Mouse (Mus musculus): ENCODE results near the gene Sgcd.

Sgcd gene

GRCm38 (mm10) chr11:47139867-47140266 is 848.9 kb downstream of the Sgcd start:
- DNase-seq (ENCODE audit: low spot score in 2 of 2): no peak

DNA sequence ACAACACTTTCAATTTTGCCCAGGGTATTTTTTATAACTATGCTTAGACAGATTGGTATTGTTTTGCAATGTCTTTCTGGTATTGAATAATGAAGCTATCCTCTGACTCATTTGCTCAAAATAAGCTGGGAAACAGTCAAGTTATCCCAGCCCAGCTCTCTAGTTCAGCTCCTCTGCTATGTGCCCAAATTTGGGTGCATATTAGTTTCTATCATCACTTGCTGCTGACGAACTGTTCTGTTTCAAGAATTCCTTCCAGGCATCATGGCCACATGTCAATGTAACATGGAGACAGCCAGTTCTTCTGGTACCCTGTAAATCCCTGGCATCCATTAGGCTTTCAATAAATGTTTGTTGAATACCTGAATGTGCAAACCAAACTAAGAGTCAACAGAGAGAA is 849.5 kb downstream of the Sgcd start:
- DNase-seq (ENCODE audit: low spot score in 2 of 2): no peak

- DNase-seq (ENCODE audit: low spot score in 2 of 2): no peak
Observed at GRCm38 (mm10) chr11:47132410-47132809, 856.4 kb downstream of the Sgcd start.

GRCm38 (mm10) chr11:47130432-47130831 is 858.3 kb downstream of the Sgcd start:
- DNase-seq (ENCODE audit: low spot score in 2 of 2): no peak

- DNase-seq (ENCODE audit: low spot score in 2 of 2): no peak
Observed at GRCm38 (mm10) chr11:47129992-47130391, 858.8 kb downstream of the Sgcd start.

GRCm38 (mm10) chr11:47129166-47129565 is 859.6 kb downstream of the Sgcd start:
- DNase-seq (ENCODE audit: low spot score in 2 of 2): no peak

DNA sequence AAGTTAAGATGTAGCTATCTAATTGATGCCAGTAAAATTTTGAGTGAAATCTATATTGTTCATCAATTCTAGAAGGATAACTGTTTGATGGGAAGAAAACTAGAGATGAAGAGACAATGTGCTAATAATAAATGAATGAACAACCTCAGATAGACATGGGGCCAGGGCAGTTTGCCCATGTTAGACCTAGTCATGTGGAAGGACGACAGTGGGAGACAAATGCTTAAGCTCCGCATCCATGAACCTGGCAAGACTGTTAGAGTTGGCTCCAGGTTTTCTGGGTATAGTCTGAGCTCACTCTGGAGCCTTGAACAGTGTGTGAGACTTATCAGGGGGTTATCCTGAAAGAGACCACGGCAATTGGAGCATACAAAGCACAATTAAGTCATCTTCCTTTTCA is 860.4 kb downstream of the Sgcd start:
- no peak for DNase-seq (ENCODE audit: low spot score in 2 of 2)

DNA sequence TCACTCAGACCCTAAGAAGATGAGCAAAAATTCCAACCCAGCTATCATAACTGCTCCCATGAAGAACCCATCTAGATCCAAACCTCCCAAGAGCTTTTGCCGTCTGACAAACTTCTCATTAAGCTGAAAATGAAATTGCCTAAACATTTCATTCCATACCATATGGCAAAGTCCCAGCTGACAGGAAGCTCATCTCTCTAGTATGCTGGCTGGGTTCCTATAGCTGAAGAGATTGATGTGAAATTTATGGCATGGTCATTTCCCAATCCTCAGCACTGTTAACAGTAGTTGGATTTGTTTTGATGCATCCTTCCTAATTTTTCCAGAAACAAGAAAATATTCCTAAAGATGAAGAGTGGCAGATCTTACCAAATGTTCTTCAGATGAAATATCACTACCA is 867.9 kb downstream of the Sgcd start:
- no peak for DNase-seq (ENCODE audit: low spot score in 2 of 2)

DNA sequence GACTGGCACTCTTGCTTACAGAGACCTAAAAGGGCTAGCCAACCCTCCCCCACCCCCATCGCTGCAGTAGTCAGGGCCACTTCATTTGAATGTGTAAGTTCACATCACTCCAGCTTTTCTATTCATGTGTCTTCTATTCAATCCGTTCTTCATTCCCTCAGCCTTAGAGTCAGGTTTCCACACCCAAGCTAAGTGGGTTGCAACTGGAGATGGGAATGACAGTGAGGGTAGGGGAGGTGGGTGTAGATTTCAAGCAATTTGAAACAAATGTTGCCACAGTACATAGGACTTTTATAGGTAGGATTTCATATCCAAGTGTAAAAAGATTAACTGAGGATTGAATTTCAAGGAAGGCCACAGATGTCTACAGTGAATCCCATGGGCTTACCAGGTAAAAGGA is 870.9 kb downstream of the Sgcd start:
- DNase-seq (ENCODE audit: low spot score in 2 of 2): no peak

DNA sequence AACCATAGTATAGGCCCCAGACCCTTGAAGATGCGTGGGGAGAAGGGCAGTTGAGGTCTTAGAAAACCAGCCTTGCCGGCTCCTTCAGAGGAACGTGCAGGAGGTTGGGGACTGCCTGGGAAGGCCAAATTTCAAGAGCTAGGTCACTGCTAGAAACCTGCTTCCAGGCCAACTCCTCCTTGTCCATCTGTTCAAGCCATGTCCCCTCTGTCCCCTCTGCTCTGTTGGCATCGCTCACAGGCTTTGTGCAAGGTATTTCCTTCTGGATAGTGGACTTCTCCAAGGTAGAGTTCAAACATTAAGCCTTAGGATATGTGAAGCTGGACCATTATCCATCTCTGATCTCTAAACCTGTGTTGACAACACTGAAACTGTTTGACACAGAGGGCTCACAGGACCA is 874.4 kb downstream of the Sgcd start:
- no peak for DNase-seq (ENCODE audit: low spot score in 2 of 2)

GRCm38 (mm10) chr11:47113081-47113480 is 875.7 kb downstream of the Sgcd start:
- DNase-seq (ENCODE audit: low spot score in 2 of 2): no peak

DNA sequence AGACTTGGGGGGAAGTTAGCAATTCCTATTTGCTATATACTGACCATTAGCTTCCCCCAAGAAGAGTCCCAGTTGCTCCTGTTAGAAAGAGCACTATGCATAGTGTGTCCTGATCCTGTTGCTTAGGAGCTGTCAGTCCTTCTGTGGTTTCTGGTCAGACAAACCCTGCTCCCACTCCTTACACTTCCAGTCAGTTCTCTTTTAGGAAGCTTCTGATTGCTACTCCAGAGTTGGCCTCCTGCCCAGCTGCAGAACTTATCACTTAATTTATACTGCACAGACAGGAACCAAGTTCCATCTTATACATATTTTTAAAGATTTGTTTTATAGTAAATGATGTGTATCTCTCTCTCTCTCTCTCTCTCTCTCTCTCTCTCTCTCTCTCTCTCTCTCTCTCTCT is 878.5 kb downstream of the Sgcd start:
- no peak for DNase-seq (ENCODE audit: low spot score in 2 of 2)

- DNase-seq (ENCODE audit: low spot score in 2 of 2): no peak
Observed at GRCm38 (mm10) chr11:47107661-47108060, 881.1 kb downstream of the Sgcd start.

DNA sequence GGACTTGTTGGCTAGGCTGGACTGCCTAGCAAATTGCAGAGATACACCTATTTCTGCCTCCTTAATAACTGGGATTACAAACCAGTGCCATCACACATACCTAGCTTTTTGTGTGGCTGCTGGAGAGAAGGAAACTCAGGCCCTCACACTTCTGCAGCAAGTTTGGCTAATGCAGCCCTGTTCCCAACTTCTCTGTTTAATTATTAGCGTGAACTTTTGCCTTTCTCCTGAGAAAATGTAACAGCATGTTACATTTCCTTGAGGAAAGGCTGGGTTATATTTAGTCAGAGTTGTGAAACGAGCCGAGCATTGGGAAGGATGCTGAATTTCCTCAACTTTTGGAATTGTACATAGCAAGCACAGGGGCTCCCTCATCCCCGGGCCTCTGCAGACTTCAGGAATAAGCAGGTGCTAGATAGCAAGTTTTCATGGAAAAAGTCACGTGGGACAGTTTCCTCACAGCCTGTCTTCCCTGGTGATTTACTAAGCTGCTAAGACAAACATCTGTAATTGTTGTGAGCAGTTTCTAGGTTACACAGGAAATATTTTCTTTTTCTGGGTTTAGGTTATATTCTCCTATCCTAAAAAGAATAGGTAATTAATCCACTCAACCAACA is 895.4 kb downstream of the Sgcd start:
- no peak for DNase-seq (ENCODE audit: low spot score in 2 of 2)

DNA sequence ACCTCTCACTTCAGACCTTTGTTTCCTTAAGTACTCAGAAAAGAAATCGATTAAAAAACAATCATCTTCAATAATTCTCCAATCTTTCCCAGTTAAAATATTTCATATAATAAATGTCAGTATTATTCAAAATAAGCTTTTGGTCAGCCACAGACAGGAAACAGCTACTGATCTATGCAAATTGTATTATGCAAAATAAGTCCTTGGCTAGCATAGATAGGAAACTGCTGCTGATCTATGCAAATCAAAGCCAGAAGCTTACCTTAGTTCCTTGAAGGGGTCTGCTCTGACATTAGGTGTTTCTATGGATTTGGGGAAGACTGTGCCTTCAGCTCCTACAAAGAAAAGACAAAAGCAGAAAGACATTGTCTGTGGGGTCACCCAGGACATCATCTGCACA is 906.3 kb downstream of the Sgcd start:
- DNase-seq (ENCODE audit: low spot score in 2 of 2): no peak

DNA sequence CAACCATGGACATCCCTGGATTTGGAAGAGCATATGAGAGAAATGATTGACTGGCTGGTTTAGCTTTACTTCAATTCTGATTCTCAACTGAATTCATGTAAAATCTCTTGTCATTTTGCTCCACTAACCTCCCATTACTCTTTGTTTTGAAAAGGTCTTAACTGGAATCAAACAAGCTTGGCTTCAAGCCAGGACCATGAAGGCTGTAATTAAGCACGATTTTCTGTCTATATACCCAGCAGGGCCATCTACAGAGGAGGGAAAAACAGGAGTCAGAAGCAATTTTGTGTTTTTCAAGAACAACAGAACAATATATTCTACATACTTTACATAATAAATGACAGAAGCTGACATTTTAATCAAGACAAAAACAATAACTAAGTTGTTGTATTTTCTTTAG is 915.2 kb downstream of the Sgcd start:
- DNase-seq (ENCODE audit: low spot score in 2 of 2): no peak

DNA sequence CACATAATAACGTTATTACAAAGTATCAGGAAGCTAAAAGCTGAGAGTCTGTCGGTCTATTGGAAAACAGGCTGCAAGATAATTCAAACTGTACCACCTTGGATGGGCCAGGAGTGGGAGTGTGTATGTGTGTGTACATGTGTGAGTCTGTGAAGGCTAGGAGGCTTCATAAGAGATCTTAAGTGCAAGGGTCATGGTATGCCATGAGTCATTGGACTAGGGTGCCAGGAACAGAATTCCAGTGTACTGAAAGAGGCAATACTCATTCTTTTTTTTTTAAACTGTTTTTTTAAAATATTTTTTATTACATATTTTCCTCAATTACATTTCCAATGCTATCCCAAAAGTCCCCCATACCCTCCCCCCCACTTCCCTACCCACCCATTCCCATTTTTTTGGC is 917.6 kb downstream of the Sgcd start:
- no peak for DNase-seq (ENCODE audit: low spot score in 2 of 2)

DNA sequence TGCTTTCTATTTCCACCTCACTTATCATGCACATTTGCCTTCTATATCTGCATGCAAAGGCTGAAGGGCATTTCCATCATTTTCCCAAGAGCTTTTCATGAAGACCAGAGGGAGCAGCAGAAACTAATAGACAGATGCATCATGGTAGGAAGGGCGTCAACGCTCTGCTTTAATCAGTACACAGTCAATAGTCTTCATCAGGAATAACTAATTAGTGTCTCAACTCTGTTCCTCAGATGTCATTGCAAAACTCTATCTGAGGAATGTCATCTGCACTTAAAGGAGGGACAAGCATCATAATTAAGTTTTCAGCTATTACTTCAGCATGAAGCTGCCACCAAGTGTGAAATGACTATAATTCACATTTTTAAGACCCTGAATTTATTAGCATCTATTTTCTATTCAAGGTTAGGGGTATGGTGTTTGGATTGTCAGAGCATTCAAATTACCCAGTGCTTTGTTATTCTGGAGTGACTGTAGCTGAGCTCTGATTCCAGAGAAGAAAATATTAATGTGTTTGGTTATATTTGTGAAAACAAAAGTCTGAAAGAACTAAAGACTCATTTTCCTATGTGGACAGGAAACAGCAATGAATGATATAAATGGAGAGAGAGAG is 918.9 kb downstream of the Sgcd start:
- DNase-seq (ENCODE audit: low spot score in 2 of 2): no peak

- no peak for DNase-seq (ENCODE audit: low spot score in 2 of 2)
Observed at GRCm38 (mm10) chr11:47063690-47064089, 925.1 kb downstream of the Sgcd start.

GRCm38 (mm10) chr11:47050390-47050789 is 938.4 kb downstream of the Sgcd start:
- no peak for DNase-seq (ENCODE audit: low spot score in 2 of 2)

DNA sequence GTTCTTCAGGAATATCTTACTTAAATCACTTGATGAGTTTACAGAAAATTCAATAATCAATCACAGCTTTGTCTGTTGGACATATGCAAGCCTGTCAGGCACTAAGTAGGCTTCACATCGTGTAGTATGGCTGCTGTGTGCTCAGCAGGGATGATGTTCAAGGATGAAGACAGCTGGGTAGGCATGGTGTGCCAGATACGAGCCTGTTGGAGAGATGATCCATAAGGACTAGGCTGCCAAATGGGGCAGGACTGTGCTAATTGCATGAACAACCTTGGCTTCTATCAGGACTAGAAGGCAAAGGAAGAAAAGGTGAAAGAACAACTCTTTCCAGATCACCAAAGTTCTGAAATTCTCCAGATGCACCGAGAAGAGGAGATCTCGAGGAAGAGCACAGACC is 939.0 kb downstream of the Sgcd start:
- DNase-seq (ENCODE audit: low spot score in 2 of 2): no peak

DNA sequence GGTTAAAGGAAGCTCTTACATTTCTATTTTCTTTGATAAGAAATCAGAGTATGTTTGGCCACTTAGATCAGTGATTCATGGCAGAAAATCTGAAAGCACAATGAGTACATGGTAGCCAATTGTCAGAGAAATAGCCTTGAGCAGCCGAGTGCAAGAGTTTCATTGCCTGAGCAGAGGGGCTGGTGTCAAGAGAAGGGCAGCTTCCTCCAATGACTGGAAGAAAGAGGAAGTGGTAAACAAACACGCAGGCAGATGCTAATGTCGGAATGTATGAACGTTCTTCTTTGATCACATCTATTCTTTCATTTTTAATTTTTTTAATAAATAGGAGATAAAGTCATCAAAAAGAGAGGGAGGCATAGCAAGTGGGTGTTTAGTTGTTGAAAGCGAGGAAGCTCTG is 956.5 kb downstream of the Sgcd start:
- no peak for DNase-seq (ENCODE audit: low spot score in 2 of 2)

DNA sequence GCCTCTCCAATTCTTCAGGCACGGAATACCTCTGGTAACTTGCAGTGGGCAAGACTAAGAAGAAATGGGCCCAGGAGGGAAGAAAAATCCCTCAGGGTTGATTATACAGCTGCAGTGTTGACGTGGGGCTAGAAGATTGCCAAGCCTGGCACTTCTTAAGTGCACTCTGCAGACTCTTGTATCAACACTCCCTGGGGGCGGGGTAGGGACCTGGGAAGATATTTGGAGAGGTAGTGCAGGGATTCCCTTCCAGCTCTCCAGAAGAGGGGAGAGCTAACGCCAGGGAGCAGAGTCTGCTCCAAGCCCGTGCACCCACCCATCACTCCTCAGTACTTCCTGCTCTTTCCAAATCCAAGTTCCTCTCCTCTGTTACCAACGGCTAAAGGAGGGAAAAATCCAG is 967.9 kb downstream of the Sgcd start:
- no peak for DNase-seq (ENCODE audit: low spot score in 2 of 2)

DNA sequence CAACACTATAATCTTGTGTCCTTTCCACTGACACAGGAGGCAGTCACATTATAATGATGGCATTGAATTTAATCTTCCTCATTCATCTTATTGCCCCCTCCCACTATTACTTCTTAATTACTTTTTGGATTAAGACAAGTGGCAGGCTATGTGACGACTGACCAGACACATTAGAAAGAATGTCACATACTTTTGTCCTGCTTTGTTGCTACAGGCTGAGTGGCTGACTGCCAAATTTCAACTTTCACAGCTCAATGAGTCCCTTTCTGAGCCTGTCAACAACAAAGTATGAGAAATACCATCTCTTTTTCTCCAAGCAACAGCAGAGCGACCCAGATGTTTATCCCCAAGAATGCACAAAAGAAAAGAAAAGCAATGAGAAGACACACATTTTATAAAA is 970.6 kb downstream of the Sgcd start:
- DNase-seq (ENCODE audit: low spot score in 2 of 2): no peak

Data from spleen, postnatal 4 days (tissue).